Mouse (Mus musculus) neural tube, embryonic 13.5 days (tissue): ENCODE data around the gene Rorb. TPM values are rescaled to one million over a fixed set of nuclear protein-coding genes. Genes with fewer than 3 reads are reported as not detected.

ENCODE experiments used
- ATAC-seq: fragments of 200-750 bp; cut with Nextera tagmentation; 2 replicates; pipeline ENCODE4 v1.8.0; 2017; ENCODE audit warnings: low read depth, mild to moderate bottlenecking, moderate TSS enrichment, moderate library complexity
- H3K27ac ChIP-seq: fragments of 300-500 bp; sonication (generic); replicated peaks from 2 replicates; pipeline ENCODE4 v1.5.1; 2015; ENCODE audit warnings: moderate library complexity, mild to moderate bottlenecking, inconsistent platforms
- H3K27me3 ChIP-seq: fragments of 300-500 bp; sonication (generic); 2 replicates; pipeline ENCODE4 v1.6.1; 2015; ENCODE audit warnings: mild to moderate bottlenecking, inconsistent platforms
- H3K36me3 ChIP-seq: fragments of 300-500 bp; sonication (generic); 2 replicates; pipeline ENCODE4 v1.6.1; 2015; ENCODE audit warnings: mild to moderate bottlenecking, inconsistent platforms
- H3K4me1 ChIP-seq: fragments of 300-500 bp; sonication (generic); replicated peaks from 2 replicates; pipeline ENCODE4 v1.6.1; 2015; ENCODE audit warnings: inconsistent platforms
- H3K4me2 ChIP-seq: fragments of 300-500 bp; sonication (generic); 2 replicates; pipeline ENCODE4 v1.6.1; 2015; ENCODE audit warnings: inconsistent platforms, mild to moderate bottlenecking, moderate library complexity
- H3K4me3 ChIP-seq: fragments of 300-500 bp; sonication (generic); 2 replicates; pipeline ENCODE4 v1.5.1; 2015; ENCODE audit warnings: mild to moderate bottlenecking, inconsistent platforms
- H3K9ac ChIP-seq: fragments of 300-500 bp; sonication (generic); 2 replicates; pipeline ENCODE4 v1.6.1; 2015; ENCODE audit warnings: moderate library complexity, mild to moderate bottlenecking, inconsistent platforms
- H3K9me3 ChIP-seq: fragments of 300-500 bp; sonication (generic); 2 replicates; pipeline ENCODE4 v1.6.1; 2016; ENCODE audit warnings: inconsistent platforms
- WGBS: fragments of 180-500 bp; shearing (Covaris S2); methylation state at CpG from one replicate; pipeline ENCODE4 v1.1.7; 2015; 5-methylcytosine and 5-hydroxymethylcytosine counted together
- polyA plus RNA-seq: library from polyadenylated mRNA; unstranded; fragments of >200 nt; fragmentation: Nextera tagmentation; extraction: Ambion mirVana; gene quantifications from 2 replicates; pipeline ENCODE4 v1.2.1, GENCODE M21; 2015

Gene Rorb
- polyA plus RNA-seq, 1 experiment from 2014 or later: 8.0 TPM

DNA sequence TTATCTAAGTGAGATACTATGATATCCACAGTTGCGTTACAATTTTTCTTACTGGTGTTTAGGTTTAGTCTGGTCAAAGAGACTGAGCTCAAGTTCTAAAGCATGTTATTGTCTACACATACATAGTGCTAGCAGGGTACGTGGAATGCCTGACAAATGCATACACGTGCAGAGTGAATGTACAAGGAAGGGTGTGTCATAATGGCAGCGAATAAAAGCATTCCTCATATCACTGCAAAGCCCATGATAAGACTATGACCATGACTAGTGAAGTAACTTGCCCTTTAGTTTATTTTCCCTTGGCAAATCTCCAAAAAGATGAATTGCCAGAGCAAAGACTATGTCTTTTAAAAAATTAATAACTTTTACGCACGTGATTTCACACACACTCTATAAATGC, 13.8 kb downstream of the Rorb start:
- no peak for ATAC-seq
- no peaks in the 10 kb centered on the region for H3K9me3 ChIP-seq
- no peak overlapping the region for H3K4me3 ChIP-seq
- H3K4me2 ChIP-seq: no peak overlapping the region
- no peak overlapping the region for H3K27ac ChIP-seq
- 92% methylated on average over 6 of the region's 6 CpGs for whole genome bisulfite sequencing
- no peaks in the 10 kb centered on the region for H3K4me1 ChIP-seq
- H3K9ac ChIP-seq: no peak overlapping the region
- no peaks in the 10 kb centered on the region for H3K27me3 ChIP-seq
- H3K36me3 ChIP-seq: no peaks in the 10 kb centered on the region

DNA sequence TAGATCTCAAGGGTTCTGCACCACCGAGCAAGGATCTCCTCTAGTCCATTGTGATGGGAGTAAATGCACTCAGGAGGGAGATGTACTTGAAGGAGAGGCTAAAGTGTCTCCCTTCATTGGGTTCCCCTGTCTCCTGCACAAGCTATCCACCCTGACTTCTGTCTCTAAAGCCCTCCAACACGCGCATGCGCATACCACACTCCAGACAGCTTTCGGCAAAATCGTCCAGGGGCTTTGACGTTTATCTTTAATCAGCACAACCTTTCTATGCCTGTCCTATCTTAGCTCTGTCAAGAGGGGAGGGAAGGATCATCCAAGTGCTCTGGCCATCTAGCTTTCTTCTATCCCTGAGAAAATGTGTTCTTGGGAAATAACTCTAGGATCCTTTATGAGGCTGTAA, 21.6 kb downstream of the Rorb start:
- no peak for ATAC-seq
- WGBS: 88% methylated on average over 7 of the region's 7 CpGs
- Histone ChIP-seq H3K9me3 (no peaks in the 10 kb centered on the region), H3K4me3 (no peak overlapping the region), H3K36me3 (no peaks in the 10 kb centered on the region), H3K4me1 (no peaks in the 10 kb centered on the region), H3K27ac (no peak overlapping the region), H3K27me3 (no peaks in the 10 kb centered on the region), H3K9ac (no peak overlapping the region), H3K4me2 (no peak overlapping the region)

DNA sequence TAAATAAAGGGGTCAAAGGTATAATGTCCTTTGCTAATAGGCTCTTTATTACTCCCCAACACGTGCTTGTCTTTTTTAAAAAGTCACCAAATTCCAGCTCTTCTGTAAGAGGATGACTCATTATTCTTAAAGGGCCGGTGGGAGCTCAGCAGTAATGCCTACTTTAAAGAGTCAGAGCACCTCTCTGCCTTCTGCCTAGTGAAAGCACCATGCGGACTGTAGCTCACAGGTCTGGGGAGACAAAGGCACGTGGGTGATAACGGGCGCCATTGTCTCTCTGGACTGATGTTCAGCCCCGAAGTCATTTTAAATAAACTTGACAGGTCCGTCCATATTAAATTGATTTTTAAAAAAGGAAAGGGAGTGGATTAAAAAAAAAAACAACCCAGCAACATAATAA, 33.1 kb downstream of the Rorb start:
- no peaks in the 10 kb centered on the region for H3K9me3 ChIP-seq
- 67% methylated on average over 8 of the region's 8 CpGs for WGBS
- H3K9ac ChIP-seq: no peak overlapping the region
- H3K4me1 ChIP-seq: no peaks in the 10 kb centered on the region
- H3K36me3 ChIP-seq: no peaks in the 10 kb centered on the region
- H3K4me2 ChIP-seq: no peak overlapping the region
- no peak overlapping the region for H3K27ac ChIP-seq
- ATAC-seq: no peak
- H3K27me3 ChIP-seq: no peaks in the 10 kb centered on the region
- no peak overlapping the region for H3K4me3 ChIP-seq

DNA sequence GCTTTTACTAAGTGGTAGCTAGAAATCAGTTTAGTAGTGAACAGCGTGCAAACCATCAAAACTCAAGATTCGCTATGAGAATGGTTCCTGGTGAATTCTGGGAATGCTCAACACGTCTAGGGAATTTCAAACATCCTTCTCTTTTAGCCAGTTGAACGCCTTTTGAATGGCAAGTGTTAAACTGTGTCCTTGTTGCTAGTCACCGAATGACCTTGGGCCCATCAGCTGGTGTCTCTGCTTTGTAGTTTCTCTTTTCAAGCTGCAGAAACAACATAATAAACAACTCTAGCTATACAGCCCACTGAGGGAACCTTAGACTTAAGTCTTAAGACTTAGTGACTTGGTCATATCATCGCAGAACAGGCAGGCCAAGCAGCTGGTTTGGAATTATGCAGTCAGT, 36.2 kb downstream of the Rorb start:
- Histone ChIP-seq H3K4me1 (no peaks in the 10 kb centered on the region), H3K9ac (no peak overlapping the region), H3K36me3 (no peaks in the 10 kb centered on the region), H3K4me3 (no peak overlapping the region), H3K27me3 (no peaks in the 10 kb centered on the region), H3K4me2 (no peak overlapping the region), H3K27ac (no peak overlapping the region), H3K9me3 (no peaks in the 10 kb centered on the region)
- ATAC-seq: no peak
- WGBS: 75% methylated on average over 6 of the region's 6 CpGs

DNA sequence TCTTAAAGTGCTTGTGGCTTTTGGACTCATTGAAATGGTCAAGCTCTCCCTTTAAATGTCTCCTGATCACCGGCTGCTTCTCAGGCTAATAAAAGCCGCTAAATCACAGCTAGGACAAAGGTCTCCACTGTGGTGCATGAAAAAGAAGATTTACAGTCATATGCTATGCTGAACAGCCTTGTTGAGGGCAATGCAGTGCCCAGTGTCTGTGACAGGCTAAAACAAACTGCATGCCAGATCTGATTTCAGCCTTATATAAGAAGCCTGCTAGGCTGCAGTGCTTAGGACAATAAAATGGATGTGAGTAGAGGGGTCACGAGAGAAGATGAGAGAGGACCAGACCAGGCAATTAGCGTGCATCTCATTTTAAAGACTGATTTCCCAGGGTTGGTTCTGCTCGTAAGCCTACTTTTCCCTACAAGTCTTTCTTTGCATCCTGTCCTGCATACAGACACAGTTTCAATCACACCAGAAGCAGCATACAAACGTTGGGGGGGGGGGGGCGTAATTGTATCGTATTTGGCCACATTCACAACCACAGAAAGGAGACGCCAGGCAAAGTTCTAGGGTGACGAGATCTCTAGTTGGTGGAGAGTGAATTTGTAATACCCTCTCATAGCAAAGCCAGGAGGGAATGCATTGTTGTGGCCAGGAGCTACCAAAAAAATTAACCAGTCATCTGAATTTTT, 52.1 kb downstream of the Rorb start:
- H3K4me3 ChIP-seq: peak overlapping the region; percentile 13; the same call in 1 of the 2 replicates
- peak overlapping the region; percentile 59 for H3K27ac ChIP-seq
- peak; percentile 89 for ATAC-seq
- whole genome bisulfite sequencing: 11% methylated on average over 10 of the region's 10 CpGs
- no peaks in the 10 kb centered on the region for H3K9me3 ChIP-seq
- H3K27me3 ChIP-seq: no peaks in the 10 kb centered on the region
- peaks cover 25% of the 10 kb centered on the region for H3K4me1 ChIP-seq
- peak overlapping the region; percentile 48 for H3K4me2 ChIP-seq
- H3K36me3 ChIP-seq: no peaks in the 10 kb centered on the region
- H3K9ac ChIP-seq: peak overlapping the region; percentile 31; the same call in 1 of the 2 replicates

DNA sequence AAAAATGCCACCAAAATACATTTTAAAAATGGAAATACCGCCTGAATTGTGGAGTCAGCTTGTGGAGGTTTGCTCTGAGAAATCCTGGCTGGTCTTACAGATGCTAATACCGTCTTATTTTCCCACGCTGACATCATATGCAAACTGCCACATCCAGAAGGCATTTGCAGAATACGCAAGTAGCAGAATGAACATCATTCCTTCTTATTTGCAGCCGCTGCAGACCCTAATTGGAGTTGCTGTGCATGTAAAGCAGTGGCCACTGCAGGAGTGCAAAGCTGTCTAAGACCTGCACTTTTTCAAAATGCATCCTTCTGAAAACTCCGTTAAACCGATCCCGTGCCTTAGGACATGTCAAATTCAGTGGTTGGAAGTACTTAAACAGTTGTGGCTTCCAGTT, 52.8 kb downstream of the Rorb start:
- peak; percentile 60 for ATAC-seq
- Histone ChIP-seq H3K36me3 (no peaks in the 10 kb centered on the region), H3K27ac (no peak overlapping the region), H3K4me2 (peak overlapping the region; percentile 48), H3K9me3 (no peaks in the 10 kb centered on the region), H3K4me3 (0 out of 2 replicates have a peak overlapping the region, but pooled peaks have one; percentile 13), H3K4me1 (peaks cover 25% of the 10 kb centered on the region), H3K9ac (no peak overlapping the region), H3K27me3 (no peaks in the 10 kb centered on the region)
- WGBS: 32% methylated on average over 8 of the region's 8 CpGs

DNA sequence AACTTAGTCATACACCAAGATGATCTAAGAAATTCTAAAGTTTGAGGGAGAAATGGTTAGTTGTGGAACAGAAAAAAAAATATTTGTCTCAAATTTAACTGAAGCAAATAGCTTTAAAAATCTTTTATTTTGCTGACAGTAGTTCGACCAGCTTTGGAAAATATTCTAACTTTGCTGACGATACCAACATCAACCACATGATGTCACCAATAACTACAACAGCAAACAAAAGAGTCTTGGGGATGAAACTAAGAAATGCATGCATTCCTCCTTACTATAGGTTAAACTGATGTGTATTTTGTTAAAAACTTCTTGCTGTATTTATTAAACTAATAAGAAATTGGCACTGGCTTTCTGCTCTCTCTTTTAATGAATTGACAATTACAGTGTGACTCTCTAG, 67.9 kb downstream of the Rorb start:
- H3K36me3 ChIP-seq: no peaks in the 10 kb centered on the region
- WGBS: 34% methylated on average over 2 of the region's 2 CpGs
- H3K9ac ChIP-seq: no peak overlapping the region
- H3K4me3 ChIP-seq: no peak overlapping the region
- no peak for ATAC-seq
- H3K9me3 ChIP-seq: no peaks in the 10 kb centered on the region
- no peak overlapping the region for H3K27ac ChIP-seq
- H3K27me3 ChIP-seq: no peaks in the 10 kb centered on the region; the same call in 1 of the 2 replicates
- H3K4me1 ChIP-seq: peaks cover 9% of the 10 kb centered on the region; the same call in 1 of the 2 replicates
- H3K4me2 ChIP-seq: no peak overlapping the region

DNA sequence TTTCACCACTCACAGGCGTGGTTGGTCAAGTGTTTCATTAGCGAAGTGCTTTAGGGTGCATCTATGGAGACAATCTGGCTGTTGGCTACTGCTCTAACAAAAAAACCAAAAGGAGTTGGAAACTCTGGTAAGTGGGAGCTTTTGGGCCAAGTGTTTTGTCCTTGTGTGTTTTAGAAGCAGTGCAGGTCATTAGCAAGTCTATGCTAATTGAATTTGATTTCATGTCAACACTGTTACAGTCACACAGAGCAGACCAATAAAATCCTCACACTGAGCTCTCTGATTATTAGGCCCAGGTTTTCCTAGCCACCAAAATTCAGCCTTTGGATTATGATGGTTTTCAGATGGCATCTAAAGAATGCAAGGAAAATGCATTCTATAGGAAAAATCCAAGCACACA, 70.2 kb downstream of the Rorb start:
- no peak overlapping the region for H3K4me2 ChIP-seq
- peaks cover 9% of the 10 kb centered on the region; the same call in 1 of the 2 replicates for H3K4me1 ChIP-seq
- 32% methylated on average over 2 of the region's 2 CpGs for WGBS
- no peaks in the 10 kb centered on the region for H3K36me3 ChIP-seq
- H3K9me3 ChIP-seq: no peaks in the 10 kb centered on the region
- no peaks in the 10 kb centered on the region; the same call in 1 of the 2 replicates for H3K27me3 ChIP-seq
- no peak overlapping the region for H3K9ac ChIP-seq
- ATAC-seq: no peak
- H3K4me3 ChIP-seq: no peak overlapping the region
- H3K27ac ChIP-seq: no peak overlapping the region

DNA sequence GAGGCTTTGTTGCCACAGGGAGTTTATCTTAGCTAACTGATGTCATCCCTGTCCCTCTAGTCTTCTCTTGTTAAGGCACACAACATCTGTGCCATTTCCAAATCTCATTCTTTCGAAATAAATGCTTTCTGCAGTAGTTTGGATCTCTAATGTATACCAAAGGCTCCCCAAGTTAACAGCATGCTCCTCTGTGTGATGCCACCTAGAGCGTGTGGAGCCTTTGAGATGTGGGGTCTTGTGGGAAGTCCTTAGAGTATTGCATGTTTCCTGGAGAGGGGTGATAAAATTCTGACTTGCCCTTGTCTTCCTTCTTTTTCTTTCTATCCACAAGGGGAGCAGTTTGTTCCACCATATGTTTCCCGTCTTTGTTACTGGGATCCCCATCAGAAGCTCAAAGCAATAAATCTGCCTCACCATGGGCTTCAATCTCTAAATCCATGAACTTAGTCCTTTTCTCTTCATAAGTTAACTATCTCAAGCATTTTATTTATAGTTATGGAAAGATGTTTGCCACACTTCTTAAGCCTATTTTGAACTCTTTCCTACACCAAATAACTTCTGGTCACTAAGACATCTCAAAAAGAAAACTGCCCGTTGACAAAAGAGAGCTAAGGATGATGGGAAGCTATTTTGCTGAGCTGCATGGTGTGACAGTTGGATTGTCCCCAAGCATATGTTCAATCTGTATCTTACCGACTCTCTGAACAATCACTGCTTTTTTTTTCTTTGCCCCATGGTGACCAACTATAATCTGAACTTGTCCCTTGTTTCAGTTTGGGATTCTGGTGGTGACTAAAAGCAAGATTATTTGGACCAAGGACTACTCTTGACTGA, 76.3 kb downstream of the Rorb start:
- Histone ChIP-seq H3K27ac (no peak overlapping the region), H3K4me2 (no peak overlapping the region), H3K36me3 (no peaks in the 10 kb centered on the region), H3K9me3 (no peaks in the 10 kb centered on the region), H3K9ac (no peak overlapping the region), H3K4me3 (no peak overlapping the region), H3K4me1 (no peaks in the 10 kb centered on the region), H3K27me3 (no peaks in the 10 kb centered on the region)
- 78% methylated on average over 5 of the region's 5 CpGs for WGBS
- no peak for ATAC-seq

DNA sequence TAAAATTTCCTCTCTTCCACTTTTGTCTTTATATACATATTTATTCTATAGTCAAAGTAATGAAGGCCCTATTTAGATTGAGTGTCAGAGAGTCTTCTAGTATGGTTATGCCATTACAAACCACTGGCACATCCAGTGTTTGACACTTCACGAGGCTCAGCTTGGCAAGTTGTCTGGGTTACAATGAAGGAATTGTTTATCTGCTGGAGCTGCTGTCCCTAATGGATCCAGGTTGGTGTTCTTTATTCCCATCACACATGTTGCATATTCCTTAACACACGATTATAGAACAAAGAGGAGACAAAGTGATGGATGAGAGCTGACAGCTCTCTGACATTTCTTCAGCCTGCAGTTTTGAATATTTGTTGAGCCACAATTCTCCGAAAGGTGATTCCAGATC, 77.0 kb downstream of the Rorb start:
- Histone ChIP-seq H3K4me2 (no peak overlapping the region), H3K27ac (no peak overlapping the region), H3K27me3 (no peaks in the 10 kb centered on the region), H3K9me3 (no peaks in the 10 kb centered on the region), H3K4me1 (no peaks in the 10 kb centered on the region), H3K9ac (no peak overlapping the region), H3K36me3 (no peaks in the 10 kb centered on the region), H3K4me3 (no peak overlapping the region)
- 77% methylated on average over 3 of the region's 3 CpGs for WGBS
- no peak for ATAC-seq

DNA sequence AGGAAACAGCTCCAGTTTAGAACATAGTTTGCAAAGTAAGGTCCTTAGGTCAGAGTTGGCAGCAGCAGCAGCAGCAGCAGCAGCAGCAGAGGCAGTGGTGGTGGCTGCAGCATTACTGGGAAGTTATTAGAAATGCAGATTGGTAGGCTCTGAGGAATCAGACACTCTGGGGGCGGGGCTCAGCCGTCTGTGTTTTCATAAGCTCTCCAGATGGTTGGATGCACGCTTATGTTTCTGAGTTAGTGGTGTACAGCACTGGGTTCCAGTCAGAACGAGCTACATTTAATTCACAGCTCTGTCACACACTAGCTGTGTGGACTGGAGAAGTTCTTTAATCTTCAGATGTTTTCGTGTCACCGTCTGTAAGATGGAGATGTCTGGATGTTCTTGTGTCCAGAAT, 105.9 kb downstream of the Rorb start:
- 38% methylated on average over 6 of the region's 6 CpGs for WGBS
- peak; percentile 76 for ATAC-seq

DNA sequence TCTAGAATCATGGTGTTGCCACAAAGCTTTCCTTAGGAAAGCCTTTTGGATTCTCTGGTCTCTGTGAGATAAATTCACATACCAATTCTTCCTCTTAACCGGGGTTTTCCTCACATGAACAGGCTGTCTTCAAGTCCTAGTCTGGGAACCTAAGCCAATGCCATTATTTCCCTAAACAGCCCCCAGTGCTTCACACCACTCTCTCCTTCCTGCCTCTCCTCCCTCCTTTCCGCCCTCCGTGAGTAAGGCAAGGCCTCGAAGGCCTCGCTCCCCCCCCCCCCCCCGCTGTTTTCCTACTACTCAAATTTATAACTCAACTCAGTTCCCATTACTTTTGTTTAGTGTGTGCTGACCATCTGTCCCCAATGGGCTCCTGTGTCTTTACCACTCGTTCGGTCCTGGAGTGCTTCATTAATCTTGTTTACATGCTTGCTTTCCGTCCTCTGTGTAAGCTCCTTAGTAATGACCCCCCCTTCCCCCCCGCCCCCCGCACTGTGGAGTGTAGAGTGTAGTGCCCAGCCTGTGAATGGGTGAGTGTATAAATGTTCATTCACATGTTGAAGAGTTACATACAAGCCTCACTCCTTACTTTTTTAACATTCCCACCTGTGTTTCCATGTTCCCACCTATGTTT, 106.9 kb downstream of the Rorb start:
- Histone ChIP-seq H3K27me3 (no peaks in the 10 kb centered on the region), H3K4me2 (no peak overlapping the region), H3K36me3 (no peaks in the 10 kb centered on the region), H3K27ac (no peak overlapping the region), H3K9me3 (no peaks in the 10 kb centered on the region), H3K4me3 (no peak overlapping the region), H3K9ac (no peak overlapping the region), H3K4me1 (peaks cover 16% of the 10 kb centered on the region)
- 32% methylated on average over 7 of the region's 11 CpGs for WGBS
- peak; percentile 63 for ATAC-seq

More for the DNA sequence above, 105.9 kb downstream of the Rorb start:
- Histone ChIP-seq H3K36me3 (no peaks in the 10 kb centered on the region), H3K27ac (no peak overlapping the region), H3K9ac (no peak overlapping the region), H3K27me3 (no peaks in the 10 kb centered on the region), H3K4me2 (no peak overlapping the region), H3K9me3 (no peaks in the 10 kb centered on the region), H3K4me3 (no peak overlapping the region), H3K4me1 (peaks cover 16% of the 10 kb centered on the region)
